Mouse (Mus musculus): ENCODE results near the gene Foxp2.

The Foxp2 gene

DNA sequence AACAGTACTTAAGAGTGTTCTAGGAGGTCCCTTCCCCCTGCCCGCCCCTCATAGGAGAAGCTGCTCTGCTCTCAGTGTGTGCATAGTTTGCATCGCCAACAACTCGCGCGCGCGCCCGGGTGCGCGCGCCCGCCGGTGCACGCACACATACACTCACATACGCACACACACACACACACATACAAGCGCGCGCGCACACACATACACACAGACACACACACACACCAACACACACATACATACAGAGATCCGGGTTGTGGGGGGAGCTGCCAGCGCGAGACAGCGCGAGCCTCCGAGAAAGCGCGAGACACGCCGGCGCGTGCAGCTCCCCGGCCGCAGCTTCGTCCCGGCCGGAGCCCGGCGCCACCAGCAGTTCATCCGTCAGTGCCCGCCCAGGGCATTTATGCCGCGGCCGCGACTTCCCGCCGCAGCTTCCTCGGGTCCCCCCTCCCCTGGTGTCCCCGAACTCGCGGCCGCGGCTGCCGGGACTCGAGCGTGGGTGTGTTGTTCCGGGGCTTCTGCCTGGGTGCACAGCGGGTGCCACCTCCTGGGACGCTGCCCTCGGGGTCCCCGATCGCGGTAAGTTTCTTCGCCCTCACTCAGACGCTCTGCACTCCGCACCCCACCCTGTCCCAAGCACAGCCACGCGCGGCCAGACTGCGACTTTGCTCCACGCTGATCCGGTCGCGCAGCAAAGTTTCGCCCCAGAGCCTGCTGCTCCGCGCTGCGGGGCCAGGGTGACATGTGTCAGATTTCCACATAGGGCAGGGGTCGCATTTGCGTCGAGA lies at the start of gene Foxp2:
Gene Foxp2, plus strand, starts transcription at position 167 of the 788 bp plus-strand sequence.
- 0 out of 2 replicates have a peak, but pooled peaks have one; percentile 27 for ATAC-seq (ENCODE audit: insufficient number of reproducible peaks, low FRiP score, low TSS enrichment)

DNA sequence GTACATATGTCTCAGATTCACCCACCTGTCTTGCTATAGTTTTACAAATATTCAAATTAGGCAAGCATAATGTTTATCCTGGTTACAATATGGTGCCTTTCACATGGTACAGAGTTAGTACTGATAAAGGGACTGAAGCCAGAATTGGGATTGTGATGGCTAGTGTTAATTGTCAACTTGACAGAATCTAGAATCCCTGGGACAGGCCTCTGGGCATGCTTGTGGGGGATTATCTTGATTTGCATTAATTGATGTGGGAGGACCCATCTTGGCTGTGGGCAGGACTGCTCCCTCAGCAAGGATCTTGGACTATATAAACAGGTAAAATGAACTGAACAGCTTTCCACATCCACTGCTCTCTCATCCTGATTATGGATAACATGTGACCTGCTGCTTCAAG lies 15.9 kb upstream of the Foxp2 start:
- no peak for ATAC-seq (ENCODE audit: insufficient number of reproducible peaks, low FRiP score, low TSS enrichment)

- ATAC-seq (ENCODE audit: insufficient number of reproducible peaks, low FRiP score, low TSS enrichment): no peak
Measured at GRCm38 (mm10) chr6:14897028-14897427, 4.1 kb upstream of the Foxp2 start.

DNA sequence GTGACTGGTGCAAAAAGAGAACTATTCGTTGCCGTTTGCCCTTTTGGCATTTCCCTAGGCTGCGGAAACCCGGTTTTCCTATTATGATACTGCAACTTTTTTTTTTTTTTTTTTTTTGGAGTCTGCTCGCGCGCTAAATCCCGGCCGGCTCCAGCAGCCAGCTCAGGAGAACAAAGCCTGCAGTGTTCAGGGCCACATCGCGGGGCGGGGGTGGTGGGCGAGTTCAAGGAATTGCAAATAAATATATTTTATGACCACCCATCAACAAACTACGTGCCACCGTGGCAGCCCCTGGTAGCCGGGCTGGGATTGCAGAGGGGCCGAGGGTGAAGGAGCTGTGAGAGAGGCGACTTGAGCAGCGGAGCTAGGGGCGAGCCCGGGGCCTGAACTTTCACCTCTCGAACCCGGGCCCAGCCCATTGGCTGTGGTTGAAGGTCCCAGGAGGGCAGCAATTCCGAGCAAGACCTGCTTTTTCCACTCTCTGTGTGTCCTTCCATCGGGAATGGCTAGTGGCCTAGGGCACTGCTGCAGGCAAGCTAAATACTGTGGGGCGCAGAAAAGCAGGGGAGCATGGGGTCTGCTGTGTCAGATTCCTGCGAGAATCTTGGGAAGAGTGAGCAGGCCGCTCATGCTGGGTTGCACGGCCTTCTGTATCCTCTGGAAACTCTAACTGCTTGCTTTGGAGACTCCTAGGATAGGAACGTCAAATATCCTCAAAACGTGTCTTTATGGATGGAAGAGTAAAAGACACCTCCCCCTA lies 2.9 kb upstream of the Foxp2 start:
- ATAC-seq (ENCODE audit: insufficient number of reproducible peaks, low FRiP score, low TSS enrichment): no peak

- ATAC-seq (ENCODE audit: insufficient number of reproducible peaks, low FRiP score, low TSS enrichment): no peak
Measured at GRCm38 (mm10) chr6:14899021-14899610, 2.0 kb upstream of the Foxp2 start.

DNA sequence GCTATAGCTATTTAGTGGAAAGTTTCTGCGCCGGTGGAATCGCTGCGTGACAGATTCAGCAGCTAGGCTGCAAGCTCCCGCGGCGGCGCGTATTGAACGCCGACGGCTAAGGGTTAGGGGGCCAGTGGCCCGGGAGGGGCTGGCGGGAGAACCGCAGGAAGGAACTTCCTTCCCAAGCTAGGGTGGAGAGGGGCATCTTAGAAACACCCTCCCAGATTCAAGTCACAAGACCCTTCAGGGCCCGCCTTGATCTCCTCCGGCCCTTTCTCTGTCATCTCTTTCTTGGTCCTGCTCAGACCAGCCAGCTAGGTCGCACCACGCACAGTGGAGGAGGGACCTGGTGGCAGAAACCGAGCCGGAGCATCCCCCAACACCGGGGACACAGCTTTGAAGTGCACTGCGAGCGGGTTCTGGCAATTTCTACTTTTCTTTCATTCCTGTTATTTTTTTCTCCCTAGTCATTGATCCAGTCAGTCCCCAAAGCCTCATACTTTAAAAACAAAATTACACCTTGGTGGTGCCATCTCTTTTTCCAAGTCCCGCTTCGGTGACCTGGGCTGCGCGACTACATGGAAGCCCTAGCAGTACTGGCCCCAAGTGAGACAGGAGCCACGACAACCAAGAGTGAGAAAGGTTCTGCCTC lies 1.1 kb upstream of the Foxp2 start:
- ATAC-seq (ENCODE audit: insufficient number of reproducible peaks, low FRiP score, low TSS enrichment): no peak

- ATAC-seq (ENCODE audit: insufficient number of reproducible peaks, low FRiP score, low TSS enrichment): peak; percentile 50; the same call in 1 of the 2 replicates
Measured at GRCm38 (mm10) chr6:14900579-14901021, 549 bp upstream of the Foxp2 start.

DNA sequence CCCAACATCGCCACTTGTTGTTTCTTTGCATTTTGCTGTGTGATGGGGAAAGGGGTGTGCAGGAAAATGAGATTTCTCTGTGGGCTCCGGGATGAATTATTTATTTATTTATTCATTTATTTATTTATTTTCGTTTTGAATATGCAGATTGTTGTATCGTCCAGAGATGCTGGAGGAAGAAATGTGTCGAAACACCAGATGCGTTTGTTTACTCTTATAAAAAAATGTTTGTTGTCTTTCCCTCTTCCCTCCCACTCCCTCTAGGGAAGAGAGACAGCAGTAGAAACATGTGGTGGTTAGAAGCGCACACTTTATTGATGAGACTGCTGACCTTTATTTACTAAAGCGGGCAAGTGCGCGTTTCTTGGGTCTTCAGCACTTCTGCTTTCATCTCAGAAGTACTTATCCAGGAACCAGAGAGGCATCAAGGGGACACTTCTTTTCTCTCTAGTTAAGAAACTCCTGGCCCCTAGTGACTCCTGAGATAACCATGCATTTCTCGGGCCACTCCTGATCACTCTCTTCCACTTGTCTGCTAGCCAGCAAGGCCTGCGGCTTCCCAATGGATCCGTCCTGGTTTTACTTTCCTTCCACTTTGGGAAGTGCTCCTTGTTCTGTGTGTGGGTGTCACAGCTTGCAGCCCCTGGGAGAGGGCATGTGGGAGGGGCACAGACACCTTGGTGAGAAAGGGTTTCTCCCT lies 972 bp downstream of the Foxp2 start:
- no peak for ATAC-seq (ENCODE audit: insufficient number of reproducible peaks, low FRiP score, low TSS enrichment)

DNA sequence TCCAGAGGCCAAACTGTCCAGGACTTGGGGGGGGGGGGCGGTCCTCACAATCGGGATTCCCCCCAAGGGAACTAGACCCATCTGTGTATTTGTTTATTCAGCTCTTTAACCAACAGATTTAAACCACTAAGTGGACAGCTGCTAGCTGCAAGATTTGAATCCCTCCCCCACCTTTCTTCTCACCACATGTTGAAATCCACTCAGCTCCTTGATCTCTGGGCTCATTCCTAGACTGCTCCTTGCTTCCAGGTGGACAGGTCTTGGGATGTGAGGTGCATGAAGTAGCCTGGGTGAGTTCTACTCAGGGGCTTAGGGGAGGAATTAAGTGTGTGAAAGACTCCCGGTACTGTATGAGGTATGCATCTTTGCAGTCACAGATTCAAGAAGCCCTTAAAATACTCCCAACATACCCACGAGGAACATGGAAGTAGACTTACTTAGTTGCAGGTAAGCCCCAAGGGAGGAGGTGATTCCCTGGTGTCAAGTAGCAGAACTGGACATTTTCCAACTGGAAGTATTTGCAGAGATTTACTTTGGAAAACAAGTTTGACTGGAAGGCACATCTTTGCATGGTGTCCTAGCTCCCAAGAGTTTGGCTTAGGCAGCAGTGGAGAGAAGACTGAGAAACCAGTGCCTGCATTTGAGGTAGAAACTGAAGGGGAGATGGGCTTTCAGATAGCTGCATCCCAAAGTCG lies 2.3 kb downstream of the Foxp2 start:
- ATAC-seq (ENCODE audit: insufficient number of reproducible peaks, low FRiP score, low TSS enrichment): no peak

GRCm38 (mm10) chr6:14915066-14915465 lies 13.9 kb downstream of the Foxp2 start:
- ATAC-seq (ENCODE audit: insufficient number of reproducible peaks, low FRiP score, low TSS enrichment): no peak

DNA sequence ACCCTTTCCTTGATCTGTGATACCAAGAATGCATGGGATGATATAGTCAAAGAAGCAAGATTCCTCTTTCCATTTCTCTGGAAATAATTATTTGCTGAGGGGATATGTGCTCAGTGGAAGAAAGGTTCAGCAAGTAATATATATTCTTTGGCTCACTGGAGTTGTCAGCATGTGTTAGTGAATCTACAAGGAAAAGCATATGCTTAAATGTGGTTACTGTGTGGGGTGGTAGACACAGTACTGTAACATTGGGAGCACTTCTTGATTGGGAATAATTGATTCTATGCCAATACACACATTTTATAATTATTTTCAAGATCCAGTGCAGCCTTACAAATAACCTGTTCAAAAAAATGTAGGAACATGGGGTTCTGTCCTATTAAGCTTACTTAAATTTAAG lies 21.6 kb downstream of the Foxp2 start:
- no peak for ATAC-seq (ENCODE audit: insufficient number of reproducible peaks, low FRiP score, low TSS enrichment)

- ATAC-seq (ENCODE audit: insufficient number of reproducible peaks, low FRiP score, low TSS enrichment): no peak
Measured at GRCm38 (mm10) chr6:14924976-14925489, 23.9 kb downstream of the Foxp2 start.

DNA sequence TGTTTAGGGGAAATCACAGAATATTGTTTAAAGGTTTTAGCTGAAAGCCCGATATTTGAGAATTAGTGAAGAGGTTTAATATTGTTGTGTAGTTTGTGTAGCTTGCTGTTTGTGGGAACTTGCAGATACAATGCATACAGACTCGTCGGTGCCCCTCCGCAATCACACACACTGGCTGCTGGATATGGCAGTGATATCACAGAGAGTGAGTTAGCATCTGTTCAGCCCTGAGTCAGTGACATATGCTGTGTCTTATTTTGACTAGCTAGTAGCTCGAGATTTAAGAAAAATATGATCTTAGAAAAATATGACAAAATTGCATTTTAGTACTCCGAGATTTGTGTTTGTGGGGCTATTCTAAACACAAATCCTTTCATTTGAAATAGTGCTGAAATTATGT lies 49.9 kb downstream of the Foxp2 start:
- ATAC-seq (ENCODE audit: insufficient number of reproducible peaks, low FRiP score, low TSS enrichment): no peak

DNA sequence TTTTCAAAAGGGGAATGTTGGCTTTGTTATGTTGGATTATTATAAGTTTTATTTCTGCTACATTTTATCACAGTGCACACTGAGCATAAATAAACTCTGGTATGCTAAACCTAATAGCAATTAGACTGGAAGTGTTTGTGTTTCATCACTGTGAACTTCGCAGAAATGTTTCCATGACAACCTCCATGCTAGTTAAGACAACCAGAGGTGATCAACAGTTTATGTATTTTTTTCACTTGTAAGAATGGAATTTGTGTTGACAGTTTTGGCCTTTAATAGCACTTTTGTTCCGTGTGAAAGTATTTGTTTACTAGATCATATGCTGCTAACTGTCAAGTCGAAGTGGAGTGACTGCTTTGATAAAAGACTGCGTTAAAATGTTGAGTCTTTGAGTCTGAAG lies 51.6 kb downstream of the Foxp2 start:
- ATAC-seq (ENCODE audit: insufficient number of reproducible peaks, low FRiP score, low TSS enrichment): no peak

GRCm38 (mm10) chr6:14977042-14977441 lies 75.9 kb downstream of the Foxp2 start:
- no peak for ATAC-seq (ENCODE audit: insufficient number of reproducible peaks, low FRiP score, low TSS enrichment)

DNA sequence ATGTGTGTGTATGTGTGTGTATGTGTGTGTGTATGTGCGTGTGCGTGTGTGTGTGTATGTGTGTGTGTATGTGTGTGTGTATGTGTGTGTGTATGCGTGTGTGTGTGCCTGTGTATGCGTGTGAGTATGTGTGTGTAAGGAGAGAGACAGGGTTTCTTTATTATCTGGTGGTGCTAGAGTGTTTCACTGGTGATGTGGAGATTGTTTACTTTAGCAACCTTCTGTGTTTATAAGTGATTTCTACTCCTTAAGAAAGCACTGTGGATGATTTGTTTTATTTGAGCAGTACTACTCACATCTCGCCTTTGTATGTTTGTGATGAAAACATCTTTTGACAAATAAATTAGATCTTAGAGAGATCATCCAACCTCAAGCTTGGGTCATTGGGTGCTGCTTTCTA lies 77.1 kb downstream of the Foxp2 start:
- no peak for ATAC-seq (ENCODE audit: insufficient number of reproducible peaks, low FRiP score, low TSS enrichment)

- no peak for ATAC-seq (ENCODE audit: insufficient number of reproducible peaks, low FRiP score, low TSS enrichment)
Measured at GRCm38 (mm10) chr6:15008113-15008512, 107.0 kb downstream of the Foxp2 start.

GRCm38 (mm10) chr6:15028488-15028887 lies 127.3 kb downstream of the Foxp2 start:
- ATAC-seq (ENCODE audit: insufficient number of reproducible peaks, low FRiP score, low TSS enrichment): no peak

GRCm38 (mm10) chr6:15029446-15030125 lies 128.4 kb downstream of the Foxp2 start:
- ATAC-seq (ENCODE audit: insufficient number of reproducible peaks, low FRiP score, low TSS enrichment): no peak
